Mouse (Mus musculus) olfactory bulb, adult 2 months (tissue): ENCODE results near the gene Supt16. TPM values are rescaled to one million over a fixed set of nuclear protein-coding genes. Genes with fewer than 3 reads are reported as not detected.
A peak's percentile ranks its signal among the peaks of the same experiment; 100 is the strongest.

Source experiments
- H3K27ac ChIP-seq: fragments of 200-500 bp; 2 replicates; pipeline ENCODE4 v1.5.1; 2012; ENCODE audit warnings: low read depth, low read length; ENCODE audit not compliant: insufficient read depth
- H3K4me1 ChIP-seq: fragments of 200-500 bp; 2 replicates; pipeline ENCODE4 v1.6.1; 2012; ENCODE audit warnings: low read length; ENCODE audit not compliant: control insufficient read depth, insufficient read depth
- H3K4me3 ChIP-seq: fragments of 200-500 bp; 2 replicates; pipeline ENCODE4 v1.5.1; 2012; ENCODE audit warnings: mild to moderate bottlenecking, low read depth, low read length, moderate library complexity; ENCODE audit not compliant: insufficient read depth
- CTCF ChIP-seq: fragments of 200-500 bp; IDR thresholded peaks from 2 replicates; pipeline ENCODE4 v1.5.1; 2012; ENCODE audit warnings: low read depth, mild to moderate bottlenecking, low read length, moderate library complexity; ENCODE audit not compliant: insufficient read depth
- POLR2A ChIP-seq: fragments of 200-500 bp; IDR thresholded peaks from 2 replicates; pipeline ENCODE4 v1.6.1; 2012; ENCODE audit warnings: mild to moderate bottlenecking, low read depth, low read length, moderate library complexity; ENCODE audit not compliant: insufficient read depth
- WGBS: fragments of 180-500 bp; shearing (Covaris S2); methylation state at CpG from one replicate; pipeline ENCODE4 v1.1.7; 2018; 5-methylcytosine and 5-hydroxymethylcytosine counted together
- polyA plus RNA-seq: library from polyadenylated mRNA; stranded (reverse); fragments of >200 nt; gene quantifications from 2 replicates; pipeline ENCODE4 v1.2.4, GENCODE M21; 2012; ENCODE audit warnings: low replicate concordance; ENCODE audit not compliant: missing spikeins, insufficient read depth, insufficient read length

Supt16 gene
- polyA plus RNA-seq, 1 experiment, result not detected

GRCm38 (mm10) chr14:52124636-52125035, 72.6 kb downstream of the Supt16 start:
- H3K4me1 ChIP-seq, result no peaks in the 10 kb centered on the region
- 98% methylated on average over 3 of the region's 3 CpGs for WGBS
- H3K4me3 ChIP-seq, result no peak overlapping the region
- no peak overlapping the region for H3K27ac ChIP-seq
- TF ChIP-seq CTCF (no peak), POLR2A (no peak)

- no peak overlapping the region for H3K27ac ChIP-seq
- WGBS, result 20% methylated on average over 4 of the region's 4 CpGs
- 0 out of 2 replicates have a peak, but pooled peaks cover 4% of the 10 kb centered on the region for H3K4me1 ChIP-seq
- no peak overlapping the region for H3K4me3 ChIP-seq
- TF ChIP-seq POLR2A, result no peak
- no peak; the same call in 1 of the 2 replicates for TF ChIP-seq CTCF
Measured at GRCm38 (mm10) chr14:52123918-52124317, 73.3 kb downstream of the Supt16 start.

DNA sequence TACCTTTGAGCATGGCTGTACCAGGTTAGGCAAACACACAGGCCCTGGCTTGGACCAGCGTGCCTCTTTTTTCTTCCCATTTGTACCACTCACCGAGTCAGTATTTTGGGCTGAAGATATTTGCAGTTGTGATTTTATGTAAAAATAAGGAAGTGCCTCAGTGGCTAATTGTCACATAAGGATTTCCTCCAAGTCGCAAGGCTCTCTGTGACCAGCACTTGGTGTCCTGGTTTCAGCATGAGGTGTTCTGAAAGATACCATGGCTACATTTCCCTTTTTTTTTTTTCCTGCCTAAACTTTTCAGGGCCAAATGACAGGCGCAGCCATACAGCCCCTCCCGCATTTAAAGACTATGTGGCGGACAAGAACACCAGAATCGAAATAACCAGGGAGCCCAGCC, 77.0 kb downstream of the Supt16 start:
- Histone ChIP-seq H3K27ac (no peak overlapping the region), H3K4me3 (no peak overlapping the region), H3K4me1 (0 out of 2 replicates have a peak, but pooled peaks cover 4% of the 10 kb centered on the region)
- 71% methylated on average over 7 of the region's 7 CpGs for WGBS
- no peak for TF ChIP-seq POLR2A
- no peak for TF ChIP-seq CTCF

- H3K4me1 ChIP-seq, result 0 out of 2 replicates have a peak, but pooled peaks cover 4% of the 10 kb centered on the region
- TF ChIP-seq POLR2A (no peak), CTCF (no peak)
- H3K4me3 ChIP-seq, result peak overlapping the region; percentile 62
- no peak overlapping the region for H3K27ac ChIP-seq
- WGBS, result under 1% methylated on average over 38 of the region's 38 CpGs
Measured at GRCm38 (mm10) chr14:52118823-52119608, 78.2 kb downstream of the Supt16 start.

DNA sequence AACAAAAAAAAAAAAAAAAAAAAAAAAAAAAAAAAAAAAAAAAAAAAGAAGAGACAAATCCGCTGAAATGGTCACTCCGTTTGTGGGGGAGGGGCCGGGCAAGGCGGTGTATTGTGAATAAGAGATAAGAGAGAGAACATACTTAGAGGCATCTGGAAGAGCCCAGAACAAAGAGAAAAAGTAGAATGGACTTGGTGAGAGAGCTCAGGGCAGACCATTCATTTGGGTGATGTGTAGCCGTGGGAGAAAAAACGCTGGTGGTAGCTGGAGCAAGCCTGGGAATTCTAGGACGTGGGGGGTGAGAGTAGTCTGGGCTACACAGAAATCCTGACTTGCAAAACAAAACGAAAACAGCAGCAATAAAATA, 78.8 kb downstream of the Supt16 start:
- WGBS, result 22% methylated on average over 8 of the region's 8 CpGs
- TF ChIP-seq CTCF (no peak), POLR2A (no peak)
- Histone ChIP-seq H3K27ac (no peak overlapping the region), H3K4me1 (0 out of 2 replicates have a peak, but pooled peaks cover 4% of the 10 kb centered on the region), H3K4me3 (no peak overlapping the region)

GRCm38 (mm10) chr14:52117241-52117640, 80.0 kb downstream of the Supt16 start:
- WGBS, result 96% methylated on average over 5 of the region's 5 CpGs
- TF ChIP-seq CTCF (no peak), POLR2A (no peak)
- H3K4me3 ChIP-seq, result no peak overlapping the region
- no peak overlapping the region for H3K27ac ChIP-seq
- H3K4me1 ChIP-seq, result 0 out of 2 replicates have a peak, but pooled peaks cover 4% of the 10 kb centered on the region

DNA sequence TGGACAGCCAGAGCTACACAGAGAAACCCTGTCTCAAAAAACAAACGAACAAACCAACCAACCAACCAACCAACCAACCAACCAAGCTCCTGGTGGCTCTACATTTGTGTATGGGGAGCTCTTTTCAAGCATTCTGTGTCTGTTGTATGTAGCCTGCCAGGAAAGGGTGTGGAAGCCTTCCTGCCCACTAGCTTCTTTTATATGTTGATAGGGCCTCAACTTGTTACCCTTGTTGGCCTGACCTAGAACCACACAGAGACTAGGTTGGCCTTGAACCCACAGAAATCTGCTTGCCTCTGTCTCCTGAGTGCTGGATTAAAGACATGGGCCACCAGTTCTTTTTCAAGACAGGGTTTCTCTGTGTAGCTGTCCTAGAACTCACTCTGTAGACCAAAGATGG, 83.1 kb downstream of the Supt16 start:
- Histone ChIP-seq H3K4me1 (0 out of 2 replicates have a peak, but pooled peaks cover 1% of the 10 kb centered on the region), H3K4me3 (no peak overlapping the region), H3K27ac (no peak overlapping the region)
- WGBS, result 63% methylated on average over 1 of the region's 1 CpGs
- TF ChIP-seq CTCF (no peak), POLR2A (no peak)

Other genes with a start within 250 kb of the Supt16 start
- gene Arhgef40, start 212.7 kb downstream of the Supt16 start, polyA plus RNA-seq, result not detected in 2 replicates
- gene Tmem253, start 181.8 kb downstream of the Supt16 start, polyA plus RNA-seq, result not detected in 2 replicates
- not detected in 2 replicates for gene Zfp219, start 176.7 kb downstream of the Supt16 start, polyA plus RNA-seq
- gene Olfr221, start 155.0 kb downstream of the Supt16 start, polyA plus RNA-seq, result not detected in 2 replicates
- gene Hnrnpc, start 93.4 kb downstream of the Supt16 start, polyA plus RNA-seq, result 795 TPM in 1 of 2 replicates, not detected in the other
- gene Rpgrip1, start 86.7 kb downstream of the Supt16 start, polyA plus RNA-seq, result not detected in 2 replicates
- 792 TPM in 1 of 2 replicates, not detected in the other for gene Chd8, start 60.4 kb upstream of the Supt16 start, polyA plus RNA-seq
- not detected in 2 replicates for gene Tox4, start 81.7 kb upstream of the Supt16 start, polyA plus RNA-seq
- 394 TPM in 1 of 2 replicates, not detected in the other for gene Rab2b, start 82.1 kb upstream of the Supt16 start, polyA plus RNA-seq
- gene Mettl3, start 107.7 kb upstream of the Supt16 start, polyA plus RNA-seq, result not detected in 2 replicates
- not detected in 2 replicates for gene Sall2, start 131.3 kb upstream of the Supt16 start, polyA plus RNA-seq
- gene Olfr1513, start 159.0 kb upstream of the Supt16 start, polyA plus RNA-seq, result not detected in 2 replicates
- not detected in 2 replicates for gene Olfr1512, start 181.8 kb upstream of the Supt16 start, polyA plus RNA-seq
- not detected in 2 replicates for gene Olfr1511, start 200.0 kb upstream of the Supt16 start, polyA plus RNA-seq
- gene Olfr1510, start 217.0 kb upstream of the Supt16 start, polyA plus RNA-seq, result not detected in 2 replicates
- gene Olfr1509, start 245.6 kb upstream of the Supt16 start, polyA plus RNA-seq, result not detected in 2 replicates